Mouse (Mus musculus) cerebellum, adult 8-10 months (tissue): ENCODE data around the gene Atoh1.
A peak's percentile ranks its signal among the peaks of the same experiment; 100 is the strongest.

ENCODE experiments used
- DNase-seq: peaks from one replicate; pipeline ENCODE4 v3.0.0; 2022

The Atoh1 gene

DNA sequence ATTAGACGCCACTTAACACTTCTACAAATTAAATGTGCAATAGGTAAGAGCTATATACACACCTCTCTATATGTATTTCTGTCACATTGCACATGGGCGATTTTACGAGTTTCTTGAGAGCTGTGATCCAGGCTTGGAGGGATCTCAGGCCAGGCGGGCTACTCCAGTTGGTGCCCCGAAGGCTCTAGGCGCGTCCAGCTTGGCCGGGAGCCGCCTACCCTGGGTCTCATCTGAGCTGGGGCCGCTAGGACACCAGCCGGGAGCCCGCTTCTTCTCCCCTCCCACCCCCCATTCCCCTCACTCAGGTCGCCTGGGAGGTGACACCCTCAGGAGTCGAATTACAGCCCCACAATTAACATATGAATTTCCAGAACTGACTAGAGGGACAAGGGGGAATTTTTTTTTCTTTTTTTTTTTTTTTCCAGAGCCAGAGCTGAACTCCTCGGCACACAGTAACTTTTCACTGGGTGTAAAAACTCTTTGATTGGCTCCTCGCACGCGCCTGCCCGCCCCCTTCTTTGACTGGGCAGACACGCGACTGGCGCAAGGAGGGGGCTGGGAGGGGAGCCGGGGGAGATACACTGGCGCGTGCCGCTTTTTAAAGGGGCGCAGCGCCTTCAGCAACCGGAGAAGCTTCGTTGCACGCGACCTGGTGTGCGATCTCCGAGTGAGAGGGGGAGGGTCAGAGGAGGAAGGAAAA, at the start of gene Atoh1:
Gene Atoh1 (plus strand): TSS at position 627 of the 700 bp plus-strand sequence.
- no peak for DNase-seq

DNA sequence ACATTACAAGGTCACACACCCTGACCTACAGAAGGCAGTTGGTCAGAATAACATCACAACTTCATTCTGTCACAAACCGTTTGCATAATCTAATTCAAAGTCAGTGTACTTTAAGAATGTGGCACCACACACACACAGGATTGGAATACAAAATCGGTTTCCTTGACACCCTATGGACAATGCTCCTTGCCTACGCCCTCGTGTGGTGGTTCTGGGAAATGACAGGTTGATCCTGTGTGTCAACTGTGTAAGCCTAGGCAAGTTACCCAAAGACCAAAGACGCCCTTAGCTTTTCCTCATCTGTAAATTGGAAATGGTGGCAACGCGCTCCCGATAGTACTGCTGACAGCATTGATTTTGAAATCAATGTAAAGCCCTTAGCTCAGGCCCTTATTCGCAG, 45.0 kb upstream of the Atoh1 start:
- peak; percentile 17 for DNase-seq

DNA sequence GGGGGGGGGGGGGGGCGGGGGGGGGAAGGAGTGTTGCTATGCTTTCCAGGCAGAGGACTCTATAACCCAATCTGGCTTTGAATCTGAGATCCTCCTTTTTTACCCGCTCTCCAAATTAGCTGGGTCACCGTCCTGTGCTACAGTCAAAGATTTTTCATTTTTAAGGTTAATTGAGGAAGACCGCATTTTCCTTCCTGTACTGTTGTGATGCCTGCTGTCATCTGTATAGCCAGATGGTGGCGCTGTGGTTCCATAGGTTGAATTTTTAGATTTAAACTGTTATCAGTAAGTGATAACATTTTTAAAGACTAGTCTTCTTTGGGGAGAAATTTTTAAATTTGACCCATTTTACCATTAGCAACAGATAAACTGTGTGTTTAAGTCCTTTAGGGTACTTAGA, 44.0 kb upstream of the Atoh1 start:
- no peak for DNase-seq

DNA sequence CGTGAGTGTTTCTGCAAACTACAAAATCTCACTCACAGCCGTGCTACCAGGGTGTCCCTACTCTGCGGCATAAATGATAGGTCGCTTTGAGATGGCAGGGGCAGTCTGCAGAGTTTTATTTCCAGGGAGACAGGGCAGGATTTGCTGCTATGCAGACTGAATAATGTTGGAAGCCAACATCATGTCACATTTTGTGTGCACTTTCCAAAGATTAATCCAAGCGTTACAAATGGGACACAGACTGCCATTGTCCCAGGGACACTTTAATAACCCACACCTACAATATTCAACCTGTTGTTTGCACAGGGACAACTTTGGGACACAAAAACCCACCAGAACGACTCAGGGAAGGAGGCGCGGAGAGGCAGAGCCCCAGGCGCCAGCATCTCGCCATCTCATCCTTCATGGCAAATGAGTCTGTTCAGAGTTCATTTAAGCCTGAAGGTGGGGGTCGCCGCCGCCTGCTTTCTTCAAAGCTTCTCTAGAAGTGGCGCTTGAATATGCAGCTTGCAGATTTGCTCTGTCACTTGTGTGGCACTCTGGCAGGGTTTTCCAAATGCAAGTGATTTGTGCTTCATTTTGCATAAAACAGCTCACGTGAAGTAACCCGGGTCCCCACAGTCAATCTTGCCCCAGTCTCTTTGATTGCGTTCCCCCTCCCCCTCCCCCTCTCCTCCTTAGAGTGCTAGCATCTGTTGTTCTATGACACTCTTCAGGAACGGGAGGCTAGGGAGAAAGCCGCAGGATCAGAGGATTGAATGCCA, 40.6 kb upstream of the Atoh1 start:
- DNase-seq, result no peak

DNA sequence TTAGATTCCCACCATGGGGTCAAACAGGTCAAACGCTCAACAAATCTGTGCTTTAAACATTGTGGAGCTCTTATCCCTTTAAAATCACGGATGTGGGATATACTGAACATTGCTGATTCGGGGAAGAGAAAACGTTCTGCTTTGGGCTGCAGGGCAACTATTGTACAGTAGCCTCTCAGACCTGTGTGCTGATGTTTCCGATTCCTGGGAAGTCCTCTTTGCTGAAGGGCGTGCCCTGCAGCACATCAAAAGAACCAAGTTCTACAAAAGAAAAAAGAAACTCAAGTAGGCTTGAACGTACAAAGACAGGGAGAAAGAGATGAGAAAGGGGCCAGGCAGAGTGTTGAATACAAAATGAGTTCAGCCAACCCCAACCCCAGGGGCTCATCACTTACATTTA, 34.2 kb upstream of the Atoh1 start:
- no peak for DNase-seq

DNA sequence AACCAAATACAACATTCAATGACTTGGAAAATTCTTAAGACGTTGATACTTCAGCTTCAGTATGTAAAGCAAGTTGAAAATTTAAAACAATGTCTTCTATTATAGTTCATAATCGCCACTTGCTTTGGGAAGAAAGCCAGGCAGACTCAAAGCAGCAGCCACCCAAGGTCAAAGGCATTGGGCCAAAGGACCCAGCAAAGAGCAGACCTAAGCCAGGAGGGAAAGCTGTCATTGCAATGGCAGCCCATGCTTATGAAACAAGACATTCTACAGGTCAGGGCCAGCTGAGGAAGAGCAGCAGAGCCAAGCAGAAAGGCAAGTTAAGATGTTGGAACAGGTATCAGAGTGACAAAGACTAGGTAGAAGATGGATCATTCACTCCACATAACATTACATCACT, 25.3 kb upstream of the Atoh1 start:
- no peak for DNase-seq

DNA sequence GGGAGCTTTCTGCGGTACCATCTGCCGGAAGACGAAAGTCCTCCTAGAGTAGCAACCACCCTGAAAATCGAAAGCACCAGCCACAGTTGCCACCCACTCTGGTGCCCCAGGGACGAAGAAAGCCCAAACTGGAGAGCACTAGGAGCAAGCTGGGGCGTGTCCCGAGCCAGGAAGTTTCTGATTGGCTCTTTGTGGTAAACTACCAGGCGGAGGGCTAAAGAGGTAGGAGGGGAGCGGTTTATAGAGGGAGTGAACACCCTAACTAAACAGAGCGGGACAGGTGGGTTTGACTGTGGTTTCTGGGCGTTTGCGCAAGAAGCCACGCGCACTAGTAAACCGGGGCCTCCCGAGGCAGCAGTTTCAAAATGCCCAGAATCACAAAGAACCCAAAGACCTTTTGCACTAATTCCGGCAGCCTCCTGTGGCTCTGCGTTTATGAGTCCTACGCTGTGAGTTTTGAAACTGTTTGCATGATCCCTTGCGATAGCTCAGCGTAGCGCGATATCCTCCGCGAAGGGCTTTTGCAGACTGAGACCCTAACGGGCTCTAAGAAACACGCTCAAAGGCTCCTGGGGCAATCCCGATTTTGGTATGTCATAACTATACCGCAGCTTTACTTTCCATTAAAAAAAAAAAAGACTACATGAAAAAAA, 1.0 kb upstream of the Atoh1 start:
- no peak for DNase-seq

DNA sequence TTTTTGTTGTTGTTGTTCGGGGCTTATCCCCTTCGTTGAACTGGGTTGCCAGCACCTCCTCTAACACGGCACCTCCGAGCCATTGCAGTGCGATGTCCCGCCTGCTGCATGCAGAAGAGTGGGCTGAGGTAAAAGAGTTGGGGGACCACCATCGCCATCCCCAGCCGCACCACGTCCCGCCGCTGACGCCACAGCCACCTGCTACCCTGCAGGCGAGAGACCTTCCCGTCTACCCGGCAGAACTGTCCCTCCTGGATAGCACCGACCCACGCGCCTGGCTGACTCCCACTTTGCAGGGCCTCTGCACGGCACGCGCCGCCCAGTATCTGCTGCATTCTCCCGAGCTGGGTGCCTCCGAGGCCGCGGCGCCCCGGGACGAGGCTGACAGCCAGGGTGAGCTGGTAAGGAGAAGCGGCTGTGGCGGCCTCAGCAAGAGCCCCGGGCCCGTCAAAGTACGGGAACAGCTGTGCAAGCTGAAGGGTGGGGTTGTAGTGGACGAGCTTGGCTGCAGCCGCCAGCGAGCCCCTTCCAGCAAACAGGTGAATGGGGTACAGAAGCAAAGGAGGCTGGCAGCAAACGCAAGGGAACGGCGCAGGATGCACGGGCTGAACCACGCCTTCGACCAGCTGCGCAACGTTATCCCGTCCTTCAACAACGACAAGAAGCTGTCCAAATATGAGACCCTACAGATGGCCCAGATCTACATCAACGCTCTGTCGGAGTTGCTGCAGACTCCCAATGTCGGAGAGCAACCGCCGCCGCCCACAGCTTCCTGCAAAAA, 496 bp downstream of the Atoh1 start:
- DNase-seq, result no peak

DNA sequence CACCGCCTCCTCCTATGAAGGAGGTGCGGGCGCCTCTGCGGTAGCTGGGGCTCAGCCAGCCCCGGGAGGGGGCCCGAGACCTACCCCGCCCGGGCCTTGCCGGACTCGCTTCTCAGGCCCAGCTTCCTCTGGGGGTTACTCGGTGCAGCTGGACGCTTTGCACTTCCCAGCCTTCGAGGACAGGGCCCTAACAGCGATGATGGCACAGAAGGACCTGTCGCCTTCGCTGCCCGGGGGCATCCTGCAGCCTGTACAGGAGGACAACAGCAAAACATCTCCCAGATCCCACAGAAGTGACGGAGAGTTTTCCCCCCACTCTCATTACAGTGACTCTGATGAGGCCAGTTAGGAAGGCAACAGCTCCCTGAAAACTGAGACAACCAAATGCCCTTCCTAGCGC, 1.1 kb downstream of the Atoh1 start:
- no peak for DNase-seq

DNA sequence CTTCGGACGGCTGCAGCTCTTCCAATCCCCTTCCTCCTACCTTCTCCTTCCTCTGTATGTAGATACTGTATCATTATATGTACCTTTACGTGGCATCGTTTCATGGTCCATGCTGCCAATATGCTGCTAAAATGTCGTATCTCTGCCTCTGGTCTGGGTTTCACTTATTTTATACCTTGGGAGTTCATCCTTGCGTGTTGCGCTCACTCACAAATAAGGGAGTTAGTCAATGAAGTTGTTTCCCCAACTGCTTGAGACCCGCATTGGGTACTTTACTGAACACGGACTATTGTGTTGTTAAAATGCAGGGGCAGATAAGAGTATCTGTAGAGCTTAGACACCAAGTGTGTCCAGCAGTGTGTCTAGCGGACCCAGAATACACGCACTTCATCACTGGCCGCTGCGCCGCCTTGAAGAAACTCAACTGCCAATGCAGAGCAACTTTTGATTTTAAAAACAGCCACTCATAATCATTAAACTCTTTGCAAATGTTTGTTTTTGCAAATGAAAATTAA, 1.6 kb downstream of the Atoh1 start:
- no peak for DNase-seq

DNA sequence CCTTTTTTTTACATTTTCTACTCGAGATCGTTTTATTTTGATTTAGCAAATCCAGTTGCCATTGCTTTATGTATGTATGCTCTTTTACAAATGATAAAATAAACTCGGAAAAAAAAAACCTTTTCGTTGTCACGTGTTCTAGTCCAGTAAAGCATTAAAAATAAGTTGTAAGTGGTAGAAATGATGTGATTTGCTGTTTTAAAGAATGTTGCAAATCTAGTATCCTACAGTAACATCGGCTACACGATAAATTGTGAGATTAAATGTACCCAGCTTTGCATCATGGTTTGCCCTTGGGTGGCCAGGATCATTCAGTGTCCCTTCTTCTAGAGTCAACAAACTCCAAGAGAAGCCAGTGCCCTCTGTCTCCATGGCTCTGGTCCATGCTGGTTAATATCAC, 2.2 kb downstream of the Atoh1 start:
- DNase-seq, result no peak

DNA sequence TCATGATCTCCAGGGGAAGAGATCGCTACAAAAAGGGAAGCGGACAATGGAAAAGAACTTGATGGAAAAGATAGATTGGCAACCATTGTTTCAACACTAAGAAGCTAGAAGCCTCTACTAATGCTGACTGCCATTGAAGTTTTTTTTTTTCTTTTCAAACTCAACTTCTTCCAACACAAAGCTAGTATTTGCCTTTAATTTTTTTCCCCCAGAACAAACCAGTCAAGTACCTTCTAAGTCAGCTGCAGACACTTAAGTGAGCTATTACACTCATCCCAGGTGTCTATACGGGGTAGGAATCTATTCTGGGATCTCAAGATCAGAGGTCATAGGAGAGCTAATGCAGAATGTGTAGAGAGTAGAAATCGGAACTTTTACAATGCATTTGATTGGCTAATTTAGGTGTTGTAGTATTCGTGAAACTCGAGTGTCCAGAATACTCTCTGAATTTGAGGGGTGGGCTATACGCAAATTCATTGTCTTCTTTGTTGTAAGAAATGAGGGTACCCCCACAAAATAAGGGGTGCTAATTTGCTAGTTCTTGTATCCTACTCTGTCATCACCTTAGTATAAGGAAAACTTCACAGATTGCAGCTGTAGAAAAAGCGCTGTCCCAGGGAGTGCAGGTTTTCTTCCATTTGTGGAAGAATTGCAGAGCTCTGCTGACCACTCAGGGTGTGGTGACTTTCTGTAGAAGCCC, 2.8 kb downstream of the Atoh1 start:
- no peak for DNase-seq

DNA sequence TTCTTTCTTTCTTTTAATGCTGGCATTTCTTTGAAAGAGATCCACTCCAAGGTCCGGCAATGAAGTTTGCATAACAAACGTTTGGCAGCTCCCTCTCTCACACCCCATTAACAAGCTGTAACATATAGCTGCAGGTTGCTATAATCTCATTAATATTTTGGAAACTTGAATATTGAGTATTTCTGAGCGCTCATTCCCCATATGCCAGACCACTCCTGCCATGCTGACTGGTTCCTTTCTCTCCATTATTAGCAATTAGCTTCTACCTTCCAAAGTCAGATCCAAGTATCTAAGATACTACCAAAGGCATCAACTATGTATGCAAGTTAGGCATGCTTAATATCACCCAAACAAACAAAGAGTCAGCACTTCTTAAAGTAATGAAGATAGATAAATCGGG, 4.4 kb downstream of the Atoh1 start:
- no peak for DNase-seq

DNA sequence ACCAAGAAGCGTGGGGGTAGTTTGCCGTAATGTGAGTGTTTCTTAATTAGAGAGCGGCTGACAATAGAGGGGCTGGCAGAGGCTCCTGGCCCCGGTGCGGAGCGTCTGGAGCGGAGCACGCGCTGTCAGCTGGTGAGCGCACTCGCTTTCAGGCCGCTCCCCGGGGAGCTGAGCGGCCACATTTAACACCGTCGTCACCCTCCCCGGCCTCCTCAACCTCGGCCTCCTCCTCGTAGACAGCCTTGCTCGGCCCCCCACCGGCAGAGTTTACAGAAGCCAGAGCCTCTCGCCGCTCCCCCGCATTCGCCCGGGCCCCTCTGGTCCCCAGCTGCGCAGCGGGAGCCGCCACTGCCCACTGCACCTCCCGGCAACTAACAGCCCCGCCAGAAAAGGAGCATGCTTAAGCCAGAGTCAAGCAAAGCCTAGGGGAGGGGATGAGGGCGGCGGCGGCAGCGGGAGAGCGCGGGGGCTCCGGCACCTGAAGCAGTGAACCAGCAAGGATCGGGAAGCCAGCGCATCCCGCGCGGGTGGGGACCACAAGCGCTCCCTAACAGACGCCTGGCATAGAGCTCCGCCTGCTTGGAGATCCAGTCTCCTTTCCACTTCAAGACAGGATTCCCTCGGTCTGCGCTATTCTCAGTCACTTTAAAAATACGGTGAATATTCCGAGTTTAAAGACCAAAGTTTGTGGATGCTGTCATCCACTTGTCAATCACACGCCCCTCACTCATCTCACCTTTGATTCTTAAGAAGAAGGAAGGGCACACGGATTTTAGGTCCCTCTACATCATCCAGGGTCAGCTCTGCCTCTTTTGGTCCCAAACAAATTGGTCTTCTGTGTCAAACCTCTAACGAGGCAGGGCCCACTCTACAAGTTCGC, 5.8 kb downstream of the Atoh1 start:
- DNase-seq, result no peak

DNA sequence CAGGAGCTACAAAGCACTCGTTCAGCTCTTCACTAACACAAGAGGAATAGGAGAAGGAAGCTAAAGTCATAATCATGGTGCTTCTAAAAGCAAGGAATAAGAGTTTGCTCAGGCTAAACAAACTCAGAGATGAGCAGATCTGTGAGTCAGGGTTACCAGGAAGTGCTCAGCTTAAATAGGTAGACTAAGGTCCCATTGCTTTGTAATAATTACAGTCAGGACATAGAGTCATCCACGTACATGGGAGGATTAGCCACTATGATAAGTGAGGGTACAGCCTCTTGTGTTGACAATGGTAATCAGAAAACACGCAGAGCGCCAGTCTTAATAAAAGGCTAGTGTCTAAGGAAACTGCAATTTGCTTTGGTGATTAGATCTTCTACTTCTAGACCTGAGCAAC, 7.4 kb downstream of the Atoh1 start:
- no peak for DNase-seq

DNA sequence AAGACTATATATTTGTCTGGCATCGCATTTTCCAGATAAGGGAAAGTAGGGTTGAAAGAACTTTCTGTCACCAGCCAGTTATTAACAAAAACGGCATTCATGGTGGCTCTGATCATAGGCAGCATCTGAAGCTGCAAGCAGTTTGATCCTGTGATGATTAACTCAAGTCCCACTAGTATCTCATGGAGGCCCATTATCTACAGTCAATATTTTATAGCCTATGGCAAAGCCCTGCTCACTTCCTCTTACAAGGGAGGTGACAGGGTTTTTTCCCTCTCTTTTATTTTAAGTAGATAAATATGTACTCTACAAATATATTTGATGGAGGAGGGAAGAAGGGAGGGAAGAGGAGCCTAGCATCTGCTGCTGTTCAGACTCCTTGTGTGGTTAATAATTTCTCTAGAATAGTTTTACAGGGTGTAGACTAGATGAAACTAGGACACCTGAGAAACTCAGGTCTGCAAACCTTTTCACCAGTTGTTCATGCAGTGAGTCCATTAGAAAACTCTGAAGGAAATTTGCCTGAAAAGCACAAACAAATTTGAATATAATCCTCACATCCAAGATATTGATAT, 14.1 kb downstream of the Atoh1 start:
- DNase-seq, result no peak

DNA sequence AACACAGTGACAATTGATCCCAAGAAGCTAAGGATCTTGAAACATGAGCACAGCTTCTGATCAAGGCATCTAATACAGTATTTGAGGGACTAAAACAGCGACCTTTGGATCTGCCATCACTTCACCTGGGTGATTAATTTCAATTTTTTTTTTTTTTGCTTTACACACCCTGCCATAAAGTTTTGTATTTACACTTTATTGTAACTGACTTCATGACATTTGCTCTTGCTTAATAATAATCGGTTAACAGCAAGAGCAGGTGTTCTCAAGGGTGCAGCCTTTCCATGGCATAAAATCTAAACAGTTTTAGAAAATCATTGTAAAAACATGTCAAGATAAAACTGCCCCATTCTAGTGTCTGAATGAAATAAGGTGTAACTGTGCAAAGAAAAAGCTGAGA, 25.6 kb downstream of the Atoh1 start:
- DNase-seq, result no peak

DNA sequence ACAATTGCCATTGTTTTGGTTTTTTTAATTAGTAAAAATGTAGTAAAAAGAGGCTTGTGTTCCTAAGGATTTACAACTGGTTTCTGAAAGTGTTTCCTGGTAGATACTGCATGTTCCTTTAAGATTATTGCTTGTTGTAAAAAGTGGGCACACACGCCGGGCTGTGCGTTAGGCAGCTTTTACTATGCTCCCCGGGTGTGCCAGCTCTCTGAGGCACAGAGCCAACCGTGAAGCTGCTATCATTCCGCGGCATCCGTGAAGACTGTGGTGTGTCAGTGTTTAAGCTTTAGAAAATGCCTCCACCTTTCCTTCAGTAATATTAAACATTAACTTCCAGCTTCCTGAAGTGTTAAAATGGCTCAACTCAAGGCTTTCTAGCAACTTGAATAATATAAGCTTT, 35.0 kb downstream of the Atoh1 start:
- no peak for DNase-seq

DNA sequence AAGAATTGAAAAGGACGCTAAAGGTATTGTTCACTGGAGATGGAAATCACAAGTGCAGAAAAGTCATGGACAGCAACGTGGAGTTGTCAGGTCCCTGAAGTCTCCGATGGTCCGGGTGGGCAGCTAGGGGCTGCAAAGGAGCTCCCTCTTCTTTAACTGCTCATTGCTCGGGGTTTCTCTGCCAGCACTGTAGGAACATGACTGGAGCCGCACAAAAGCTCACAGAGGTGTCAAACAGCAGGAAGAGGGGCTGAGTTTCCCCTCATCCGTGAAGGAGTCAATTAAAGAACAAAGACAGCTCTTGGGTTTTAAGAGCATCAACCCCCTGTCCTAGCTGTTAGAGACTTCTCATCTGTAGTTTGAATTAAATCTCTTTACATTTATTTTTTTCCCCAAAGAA, 44.5 kb downstream of the Atoh1 start:
- no peak for DNase-seq
